Comparison of ENCODE assay signal across 8 mouse cellular contexts in genomic region chr3:95015891-95016531, GRCm38 (mm10). TPM values are rescaled to one million over a fixed set of nuclear protein-coding genes. Genes with fewer than 3 reads are reported as not detected.
DNase-seq lines count a peak whose midpoint lies in the region; ATAC-seq lines count a peak whose summit lies in the region.

No protein-coding gene starts in this region.

- no peaks in the 10 kb centered on the region for H3K27me3 ChIP-seq in hindbrain, embryonic 11.5 days (ENCODE audit: control insufficient read depth, insufficient read depth, low read length)

- H3K27ac ChIP-seq in hindbrain, embryonic 11.5 days (ENCODE audit: low read depth, low read length) = peak overlapping the region; percentile 81

- H3K9me3 ChIP-seq in hindbrain, embryonic 11.5 days (ENCODE audit: control insufficient read depth, low read length) = no peaks in the 10 kb centered on the region

- WGBS in hindbrain, embryonic 11.5 days = under 1% methylated on average over 40 of the region's 40 CpGs

- peak; percentile 95 for DNase-seq in Muller cell, postnatal 12 days (ENCODE audit: inconsistent ontology term)
- peak; percentile 99 for DNase-seq in cerebellum, adult 9-11 months
- peak; percentile 92 to 95 for DNase-seq in frontal cortex, adult 2 months (ENCODE audit: extremely low spot score in 1 of 2, low spot score in 1 of 2)
- DNase-seq in hindbrain, embryonic 11.5 days (ENCODE audit: low spot score) = peak; percentile 87
- DNase-seq in layer of hippocampus, postnatal 10 days (ENCODE audit: low spot score in 2 of 2) = peak; percentile 87 to 92
- peak; percentile 93 for DNase-seq in lung, postnatal 10 days
- peak; percentile 93 for DNase-seq in ovary, postnatal 36 days (ENCODE audit: low spot score)
- DNase-seq in thymus, postnatal 25 days = peak; percentile 95

- peak overlapping the region; percentile 74 for H3K4me2 ChIP-seq in hindbrain, embryonic 11.5 days (replicated peaks; ENCODE audit: low read depth, low read length)

- H3K9ac ChIP-seq in hindbrain, embryonic 11.5 days (ENCODE audit: low read depth, low read length) = peak overlapping the region; percentile 42

- peak overlapping the region; percentile 82 for H3K4me3 ChIP-seq in hindbrain, embryonic 11.5 days (ENCODE audit: low read depth, low read length)

- H3K36me3 ChIP-seq in hindbrain, embryonic 11.5 days (ENCODE audit: control insufficient read depth, insufficient read depth, low read length) = 0 out of 2 replicates have a peak, but pooled peaks cover 9% of the 10 kb centered on the region

- H3K4me1 ChIP-seq in hindbrain, embryonic 11.5 days (replicated peaks; ENCODE audit: control insufficient read depth, insufficient read depth, low read length) = no peaks in the 10 kb centered on the region

- peak; percentile 73 for ATAC-seq in hindbrain, embryonic 11.5 days (ENCODE audit: low FRiP score)

RNA-seq across cellular contexts. Expression of gene Zfp687, which starts 0.8 kb away (rescaled TPM):
- 18.4 and 20.9 TPM in 2 replicates for polyA plus RNA-seq in frontal cortex, adult 2 months (2012; rRNA removed)
- 21.2 and 29.6 TPM in 2 replicates for polyA plus RNA-seq in hindbrain, embryonic 11.5 days (2014; fragmentation: Nextera tagmentation; extraction: Ambion mirVana)
- total RNA-seq in layer of hippocampus, postnatal 10 days (2021) = 10 to 100 TPM; 26.4 to 30.8 TPM

RNA-seq across cellular contexts. Expression of gene Psmd4, which starts 26.4 kb away (rescaled TPM):
- polyA plus RNA-seq in frontal cortex, adult 2 months (2012; rRNA removed) = 219 and 229 TPM in 2 replicates
- 328 and 329 TPM in 2 replicates for polyA plus RNA-seq in hindbrain, embryonic 11.5 days (2014; fragmentation: Nextera tagmentation; extraction: Ambion mirVana)
- total RNA-seq in layer of hippocampus, postnatal 10 days (2021) = 100 to 1,000 TPM; 160 to 174 TPM

RNA-seq across cellular contexts. Expression of gene Pi4kb, which starts 41.5 kb away (rescaled TPM):
- polyA plus RNA-seq in frontal cortex, adult 2 months (2012; rRNA removed) = 58.9 and 64.4 TPM in 2 replicates
- 22.1 and 24.4 TPM in 2 replicates for polyA plus RNA-seq in hindbrain, embryonic 11.5 days (2014; fragmentation: Nextera tagmentation; extraction: Ambion mirVana)
- 10 to 100 TPM; 46.5 to 50.7 TPM for total RNA-seq in layer of hippocampus, postnatal 10 days (2021)

Comparison
In these comparisons a context has a peak if more than half of its experiments do, and no peak if none do; other contexts are left out.
1. Peak in every context shown above with its lines: DNase-seq, ATAC-seq, H3K4me3 ChIP-seq and H3K27ac ChIP-seq.